Mouse (Mus musculus) hindbrain, embryonic 16.5 days (tissue): ENCODE results near the gene Ano9. TPM values are rescaled to one million over a fixed set of nuclear protein-coding genes. Genes with fewer than 3 reads are reported as not detected.

ENCODE experiments used
- ATAC-seq: fragments of 200-750 bp; cut with Nextera tagmentation; 2 replicates; pipeline ENCODE4 v1.8.0; 2017; ENCODE audit warnings: moderate TSS enrichment, moderate library complexity
- H3K27ac ChIP-seq: fragments of 300-500 bp; sonication (generic); 2 replicates; pipeline ENCODE4 v1.5.1; 2014; ENCODE audit warnings: low read depth, mild to moderate bottlenecking, control low read depth, low read length, moderate library complexity
- H3K27me3 ChIP-seq: fragments of 300-500 bp; sonication (generic); replicated peaks from 2 replicates; pipeline ENCODE4 v1.6.1; 2014; ENCODE audit warnings: low read length; ENCODE audit not compliant: control insufficient read depth, insufficient read depth
- H3K36me3 ChIP-seq: fragments of 300-500 bp; sonication (generic); 2 replicates; pipeline ENCODE4 v1.6.1; 2014; ENCODE audit warnings: mild to moderate bottlenecking, low read length, moderate library complexity, mixed read lengths; ENCODE audit not compliant: control insufficient read depth, insufficient read depth
- H3K4me1 ChIP-seq: fragments of 300-500 bp; sonication (generic); 2 replicates; pipeline ENCODE4 v1.6.1; 2014; ENCODE audit warnings: low read depth, low read length; ENCODE audit not compliant: control insufficient read depth, insufficient read depth
- H3K4me2 ChIP-seq: fragments of 300-500 bp; sonication (generic); 2 replicates; pipeline ENCODE4 v1.6.1; 2014; ENCODE audit warnings: mild to moderate bottlenecking, low read length, control low read depth, moderate library complexity
- H3K4me3 ChIP-seq: fragments of 300-500 bp; sonication (generic); 2 replicates; pipeline ENCODE4 v1.5.1; 2014; ENCODE audit warnings: mild to moderate bottlenecking, low read length, control low read depth, moderate library complexity
- H3K9ac ChIP-seq: fragments of 300-500 bp; sonication (generic); 2 replicates; pipeline ENCODE4 v1.6.1; 2014; ENCODE audit warnings: low read depth, mild to moderate bottlenecking, control low read depth, low read length, moderate library complexity
- H3K9me3 ChIP-seq: fragments of 300-500 bp; sonication (generic); 2 replicates; pipeline ENCODE4 v1.6.1; 2014; ENCODE audit warnings: mild to moderate bottlenecking, low read length, moderate library complexity; ENCODE audit not compliant: control insufficient read depth
- WGBS: fragments of 180-500 bp; shearing (Covaris S2); extraction: QIAGEN DNeasy Blood & Tissue Kit; methylation state at CpG from one replicate; pipeline ENCODE4 v1.1.7; 2014; 5-methylcytosine and 5-hydroxymethylcytosine counted together
- polyA plus RNA-seq: library from polyadenylated mRNA; unstranded; fragments of >200 nt; fragmentation: Nextera tagmentation; extraction: Ambion mirVana; gene quantifications from 2 replicates; pipeline ENCODE4 v1.2.1, GENCODE M21; 2015

Ano9 gene
- 0.49 and 0.80 TPM in 2 replicates for polyA plus RNA-seq

DNA sequence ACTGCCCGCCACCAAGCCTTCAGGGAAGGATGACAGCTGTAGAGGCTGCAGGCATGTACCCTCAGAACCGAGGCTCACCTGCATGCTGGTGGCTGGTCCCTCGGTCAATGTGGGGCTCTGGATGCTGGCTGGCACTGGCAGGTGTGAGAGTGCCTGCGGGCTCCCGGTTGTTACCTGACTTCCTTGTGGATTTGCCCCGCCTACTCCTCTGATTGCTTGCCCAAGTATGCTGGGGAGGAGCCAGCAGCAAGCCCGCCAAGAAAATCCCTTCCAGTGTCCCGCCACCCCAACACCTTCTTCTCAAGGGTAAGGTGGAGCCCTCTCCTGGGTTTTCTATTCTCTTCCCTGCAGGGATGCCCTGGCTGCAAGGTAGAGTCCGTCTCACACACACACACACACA lies at the start of gene Ano9:
Ano9 (minus strand) TSS at position 171 of the 400 bp plus-strand sequence.
- Histone ChIP-seq H3K27me3 (no peaks in the 10 kb centered on the region), H3K4me2 (no peak within 1 kb of the TSS), H3K9me3 (no peaks in the 10 kb centered on the region), H3K4me3 (no peak within 1 kb of the TSS), H3K36me3 (no peaks in the 10 kb centered on the region), H3K27ac (no peak within 1 kb of the TSS), H3K9ac (no peak within 1 kb of the TSS), H3K4me1 (no peaks in the 10 kb centered on the region)
- WGBS, result 19% methylated on average over 9 of the region's 9 CpGs
- ATAC-seq, result no peak

DNA sequence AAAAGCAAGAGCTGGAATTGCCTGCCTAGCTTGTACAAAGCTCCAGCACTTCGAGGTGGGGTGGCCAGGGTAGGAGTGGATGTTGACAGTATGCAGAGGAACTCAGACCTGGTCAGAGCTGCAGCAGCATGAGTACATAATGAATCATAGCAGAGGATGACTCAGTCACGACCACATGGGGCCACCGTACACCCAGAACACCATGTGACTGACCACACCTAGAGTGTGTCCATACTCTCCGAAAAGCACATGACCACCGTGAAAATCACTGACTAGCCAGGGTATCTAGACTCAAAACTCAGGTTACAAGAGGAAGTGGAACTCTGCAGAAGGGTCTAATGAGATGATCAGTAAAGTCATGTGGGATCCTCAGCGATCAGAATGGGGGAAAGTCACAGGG lies 47.2 kb upstream of the Ano9 start:
- ATAC-seq, result no peak
- no peak overlapping the region for H3K4me3 ChIP-seq

DNA sequence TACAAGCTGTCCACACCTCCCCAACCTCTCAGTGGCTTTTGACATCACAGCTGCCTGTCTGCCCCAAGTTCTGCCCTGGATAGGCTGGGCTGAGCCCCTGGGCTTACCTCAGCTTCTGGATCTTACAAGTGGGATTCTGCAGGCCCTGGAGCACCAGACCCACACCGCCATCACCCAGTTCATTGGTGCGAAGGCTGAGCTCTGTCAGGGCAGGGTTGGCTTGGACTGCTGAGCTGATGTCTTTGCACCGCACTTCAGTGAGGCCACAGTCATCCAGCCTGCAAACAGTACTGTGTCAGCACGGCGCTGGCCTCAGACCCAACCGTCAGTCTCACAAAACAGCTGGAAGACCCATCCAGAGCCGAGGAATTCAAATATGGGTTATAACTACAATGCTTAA lies 46.8 kb upstream of the Ano9 start:
- ATAC-seq, result no peak

More for the DNA sequence above, 47.2 kb upstream of the Ano9 start:
- WGBS, result 87% methylated on average over 6 of the region's 6 CpGs
- no peak overlapping the region for H3K4me2 ChIP-seq
- no peaks in the 10 kb centered on the region; the same call in 1 of the 2 replicates for H3K4me1 ChIP-seq
- no peaks in the 10 kb centered on the region for H3K27me3 ChIP-seq
- H3K9me3 ChIP-seq, result no peaks in the 10 kb centered on the region
- H3K9ac ChIP-seq, result no peak overlapping the region
- H3K27ac ChIP-seq, result no peak overlapping the region
- H3K36me3 ChIP-seq, result peaks cover 3% of the 10 kb centered on the region; the same call in 1 of the 2 replicates

DNA sequence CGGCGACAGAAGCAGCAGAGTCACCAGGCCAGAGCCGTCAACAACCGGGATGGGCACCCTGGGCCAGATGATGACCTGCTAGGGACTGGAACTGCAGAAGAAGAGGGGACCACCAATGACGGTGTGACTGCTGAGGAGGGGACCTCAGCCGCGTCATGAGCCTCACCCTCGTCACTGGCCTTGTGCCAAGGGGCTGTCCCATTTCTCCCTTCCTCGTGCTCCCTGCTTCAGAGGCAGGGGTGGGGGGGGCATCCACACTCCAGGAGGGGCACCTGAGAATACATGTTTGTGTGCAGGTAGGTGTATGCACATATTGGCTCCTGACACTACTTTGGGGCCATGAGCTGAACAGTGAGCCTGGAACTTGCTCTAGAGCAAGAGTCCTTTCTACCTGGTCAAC lies 37.8 kb upstream of the Ano9 start:
- Histone ChIP-seq H3K9me3 (no peaks in the 10 kb centered on the region), H3K4me3 (no peak overlapping the region), H3K27ac (no peak overlapping the region), H3K36me3 (peaks cover 17% of the 10 kb centered on the region), H3K4me2 (no peak overlapping the region), H3K9ac (no peak overlapping the region), H3K4me1 (no peaks in the 10 kb centered on the region), H3K27me3 (no peaks in the 10 kb centered on the region)
- 89% methylated on average over 9 of the region's 9 CpGs for WGBS
- no peak for ATAC-seq

More for the DNA sequence above, 46.8 kb upstream of the Ano9 start:
- peaks cover 3% of the 10 kb centered on the region; the same call in 1 of the 2 replicates for H3K36me3 ChIP-seq
- no peak overlapping the region for H3K9ac ChIP-seq
- no peak overlapping the region for H3K4me2 ChIP-seq
- no peaks in the 10 kb centered on the region for H3K27me3 ChIP-seq
- no peak overlapping the region for H3K4me3 ChIP-seq
- 92% methylated on average over 7 of the region's 7 CpGs for WGBS
- no peaks in the 10 kb centered on the region; the same call in 1 of the 2 replicates for H3K4me1 ChIP-seq
- no peak overlapping the region for H3K27ac ChIP-seq
- no peaks in the 10 kb centered on the region for H3K9me3 ChIP-seq

DNA sequence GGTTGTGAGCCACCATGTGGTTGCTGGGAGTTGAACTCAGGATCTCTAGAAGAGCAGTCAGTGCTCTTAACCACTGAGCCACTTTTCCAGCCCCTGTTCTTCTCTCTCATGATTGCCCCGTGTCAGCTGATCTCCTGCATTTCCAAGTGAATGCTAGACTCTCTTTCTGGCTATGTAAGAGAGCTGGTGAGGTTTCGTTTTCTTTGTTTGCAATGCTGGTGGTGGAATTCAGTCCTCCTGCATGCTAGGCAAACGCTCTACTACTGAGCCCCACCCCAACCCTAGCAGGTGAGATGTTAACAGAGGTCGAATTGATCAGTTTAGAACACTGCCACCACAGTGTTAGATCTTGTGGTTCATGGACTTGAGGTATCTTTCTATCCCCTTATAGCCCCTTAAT lies 31.0 kb upstream of the Ano9 start:
- H3K9ac ChIP-seq, result no peak overlapping the region
- H3K4me1 ChIP-seq, result no peaks in the 10 kb centered on the region
- H3K4me3 ChIP-seq, result no peak overlapping the region
- H3K4me2 ChIP-seq, result no peak overlapping the region
- no peaks in the 10 kb centered on the region for H3K27me3 ChIP-seq
- peaks cover 14% of the 10 kb centered on the region; the same call in 1 of the 2 replicates for H3K36me3 ChIP-seq
- no peaks in the 10 kb centered on the region for H3K9me3 ChIP-seq
- WGBS, result 78% methylated on average over 4 of the region's 4 CpGs
- no peak overlapping the region for H3K27ac ChIP-seq
- ATAC-seq, result no peak

DNA sequence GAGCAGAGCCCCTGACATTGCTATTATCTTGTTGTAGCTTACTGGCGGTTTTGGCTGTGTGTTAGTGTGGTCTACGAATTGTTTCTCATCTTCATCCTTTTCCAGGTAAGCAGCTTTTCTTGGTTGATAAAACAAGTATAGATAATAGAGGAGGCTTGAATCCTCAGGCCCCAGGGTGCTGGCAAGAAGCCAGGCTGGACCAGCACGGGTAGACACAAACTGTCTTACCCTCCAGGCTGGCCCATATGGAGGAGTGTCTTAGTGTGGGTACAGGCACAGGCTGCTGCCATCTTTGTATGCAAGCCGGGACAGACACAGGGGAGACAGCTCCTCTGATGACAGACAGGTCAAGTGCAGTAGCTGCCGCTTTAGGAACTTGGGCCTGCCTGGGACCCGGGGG lies 29.4 kb upstream of the Ano9 start:
- WGBS, result 79% methylated on average over 6 of the region's 6 CpGs
- Histone ChIP-seq H3K4me1 (no peaks in the 10 kb centered on the region), H3K9me3 (no peaks in the 10 kb centered on the region), H3K36me3 (peaks cover 14% of the 10 kb centered on the region; the same call in 1 of the 2 replicates), H3K9ac (no peak overlapping the region), H3K4me2 (no peak overlapping the region), H3K27me3 (no peaks in the 10 kb centered on the region), H3K4me3 (no peak overlapping the region), H3K27ac (no peak overlapping the region)
- ATAC-seq, result no peak

DNA sequence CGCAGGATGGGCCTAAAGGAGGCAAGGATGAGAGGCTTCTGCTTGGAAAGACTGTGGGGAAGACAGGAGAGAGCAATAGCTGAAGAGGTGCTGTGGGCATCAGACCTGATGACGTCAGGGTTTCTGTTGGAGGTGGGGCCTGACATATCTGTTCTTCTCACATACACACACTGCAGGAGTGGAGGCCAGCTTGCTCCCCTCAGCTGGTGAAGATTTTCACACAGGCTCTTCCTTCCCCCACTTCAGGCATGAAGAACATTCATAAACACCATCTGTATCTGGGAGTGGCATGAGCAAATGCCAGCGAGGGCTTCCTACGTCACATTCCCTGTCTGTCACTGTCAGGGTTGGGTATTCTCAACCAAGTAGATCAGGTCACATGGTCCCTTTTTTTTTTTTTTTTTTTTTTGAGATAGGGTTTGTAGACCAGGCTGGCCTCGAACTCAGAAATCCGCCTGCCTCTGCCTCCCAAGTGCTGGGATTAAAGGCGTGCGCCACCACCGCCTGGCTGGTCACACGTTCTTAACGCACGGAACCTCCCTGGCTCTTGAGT lies 28.5 kb upstream of the Ano9 start:
- Histone ChIP-seq H3K4me2 (no peak overlapping the region), H3K9ac (no peak overlapping the region), H3K9me3 (no peaks in the 10 kb centered on the region), H3K27ac (no peak overlapping the region), H3K36me3 (peaks cover 9% of the 10 kb centered on the region; the same call in 1 of the 2 replicates), H3K4me1 (no peaks in the 10 kb centered on the region), H3K27me3 (no peaks in the 10 kb centered on the region), H3K4me3 (no peak overlapping the region)
- no peak for ATAC-seq
- 94% methylated on average over 12 of the region's 12 CpGs for WGBS

DNA sequence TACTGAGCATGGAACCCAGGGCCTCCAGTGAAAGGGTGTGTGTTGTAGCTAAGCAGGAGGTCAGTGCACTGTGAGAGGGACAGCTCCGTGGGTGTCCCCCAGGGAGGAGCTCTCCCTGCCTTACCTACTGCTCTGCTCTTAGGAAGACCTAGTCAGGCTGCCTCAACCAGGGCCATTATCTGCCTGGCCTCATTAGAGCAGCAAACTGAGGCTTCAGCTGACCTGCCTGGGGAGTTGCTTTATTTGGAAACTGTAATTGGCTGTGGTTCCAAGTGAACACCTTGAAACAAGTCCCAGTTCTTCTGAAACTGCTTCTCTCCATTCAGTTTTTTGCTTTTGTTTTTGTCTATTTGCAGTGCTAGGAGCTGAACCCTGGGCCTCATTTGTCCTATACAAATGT lies 27.8 kb upstream of the Ano9 start:
- Histone ChIP-seq H3K36me3 (peaks cover 7% of the 10 kb centered on the region; the same call in 1 of the 2 replicates), H3K4me1 (no peaks in the 10 kb centered on the region), H3K4me2 (no peak overlapping the region), H3K9me3 (no peaks in the 10 kb centered on the region), H3K9ac (no peak overlapping the region), H3K27ac (no peak overlapping the region), H3K27me3 (no peaks in the 10 kb centered on the region), H3K4me3 (no peak overlapping the region)
- WGBS, result 60% methylated on average over 1 of the region's 1 CpGs
- ATAC-seq, result no peak

DNA sequence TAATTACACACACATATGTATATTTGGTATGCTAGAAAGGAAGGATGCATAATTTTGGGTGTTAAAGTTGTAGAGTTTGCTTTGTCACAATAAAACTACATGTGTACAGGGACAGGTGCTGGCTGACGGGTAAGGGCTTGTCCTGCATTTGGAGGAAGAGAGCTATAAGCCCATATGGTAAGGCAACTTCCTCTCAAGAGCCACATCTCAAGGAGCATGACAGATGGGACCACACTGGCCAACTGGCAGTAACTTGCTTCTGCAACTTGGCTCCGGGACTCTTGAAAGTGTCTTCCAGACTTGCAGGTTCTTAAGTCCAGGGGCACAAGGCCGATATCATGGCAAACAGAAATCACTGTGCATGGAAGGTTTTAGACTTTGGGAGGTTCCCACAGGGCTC lies 27.0 kb upstream of the Ano9 start:
- no peak for ATAC-seq
- no peak overlapping the region for H3K4me2 ChIP-seq
- H3K4me3 ChIP-seq, result no peak overlapping the region
- peaks cover 7% of the 10 kb centered on the region; the same call in 1 of the 2 replicates for H3K36me3 ChIP-seq
- no peak overlapping the region for H3K27ac ChIP-seq
- no peaks in the 10 kb centered on the region for H3K9me3 ChIP-seq
- H3K4me1 ChIP-seq, result no peaks in the 10 kb centered on the region
- H3K27me3 ChIP-seq, result no peaks in the 10 kb centered on the region
- H3K9ac ChIP-seq, result no peak overlapping the region
- WGBS, result 91% methylated on average over 3 of the region's 3 CpGs
